Mouse (Mus musculus): ENCODE results near the gene Cdc42.

GRCm38 (mm10) chr4:137282122-137282521 lies 75.4 kb downstream of the Cdc42 start:
- TF ChIP-seq POLR2AphosphoS2 (IDR thresholded peaks at IDR 0.05; ENCODE audit: insufficient read length, low read depth) (no peak), POLR2A (IDR thresholded peaks at IDR 0.05; ENCODE audit: insufficient read length, low read depth) (no peak), MYOG (IDR thresholded peaks at IDR 0.05; ENCODE audit: control insufficient read depth in 1 of 3, insufficient read depth in 1 of 3, insufficient read length in 2 of 3, low read depth in 2 of 3) (no peak), USF1 (IDR thresholded peaks at IDR 0.05; ENCODE audit: low read depth) (no peak), REST (IDR thresholded peaks at IDR 0.05; ENCODE audit: insufficient read depth, insufficient read length) (no peak), E2F4 (IDR thresholded peaks at IDR 0.05; ENCODE audit: insufficient read depth) (no peak), TCF3 (IDR thresholded peaks at IDR 0.05; ENCODE audit: insufficient read length, low read depth) (no peak), CEBPB (IDR thresholded peaks at IDR 0.05; ENCODE audit: insufficient read depth, poor library complexity, severe bottlenecking) (no peak)
